Mouse (Mus musculus): ENCODE data around the gene Ckmt1.
"Not testable (repeated sequence)": the region's sequence is repeated elsewhere in the genome, so short reads cannot be mapped to it uniquely, and the experiment has no call there.

Ckmt1 gene

DNA sequence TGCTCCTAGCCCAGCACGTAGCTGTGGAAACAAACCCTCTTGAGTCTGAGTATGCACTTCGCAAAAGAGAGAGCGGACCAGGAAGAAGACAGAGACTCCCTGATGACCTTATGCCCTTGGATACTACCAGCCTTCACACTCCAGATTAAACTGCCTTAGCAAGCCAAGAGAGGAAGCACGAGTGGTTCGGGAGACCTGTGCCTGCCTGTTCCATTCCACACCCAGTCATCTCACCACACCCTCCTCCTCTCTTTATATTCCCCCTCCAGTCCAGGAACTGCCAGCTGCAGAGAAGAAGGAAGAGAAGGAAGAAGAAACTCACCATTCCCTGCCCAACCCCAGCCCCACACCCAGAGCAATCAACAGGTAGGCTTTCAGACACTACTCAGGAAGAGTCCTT lies at the start of gene Ckmt1:
Gene Ckmt1 (plus strand): TSS at position 221 of the 400 bp plus-strand sequence.
- ATAC-seq (ENCODE audit: insufficient number of reproducible peaks, low FRiP score, low TSS enrichment): no peak

DNA sequence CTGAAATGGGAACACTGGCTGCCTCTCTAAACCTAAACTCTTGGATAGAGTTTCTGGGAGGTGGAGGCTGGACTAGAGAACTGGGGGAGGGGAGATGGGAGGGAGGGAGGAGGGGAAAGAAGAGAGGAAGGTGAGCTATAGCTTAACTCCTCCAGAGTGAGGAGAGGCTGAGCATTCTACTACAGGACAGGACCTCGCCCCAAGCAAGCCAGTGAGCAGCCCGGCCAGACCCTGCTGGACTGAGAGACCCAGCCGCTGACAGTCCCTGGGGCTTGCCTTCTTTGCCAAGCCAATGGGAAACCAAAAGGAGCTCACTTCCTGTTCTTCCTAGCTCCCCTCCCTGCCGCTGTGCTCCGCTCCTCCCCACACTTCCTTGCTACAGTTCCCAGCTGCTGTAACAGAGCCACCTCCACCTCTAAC lies 48.5 kb upstream of the Ckmt1 start:
- no peak for ATAC-seq (ENCODE audit: insufficient number of reproducible peaks, low FRiP score, low TSS enrichment)

DNA sequence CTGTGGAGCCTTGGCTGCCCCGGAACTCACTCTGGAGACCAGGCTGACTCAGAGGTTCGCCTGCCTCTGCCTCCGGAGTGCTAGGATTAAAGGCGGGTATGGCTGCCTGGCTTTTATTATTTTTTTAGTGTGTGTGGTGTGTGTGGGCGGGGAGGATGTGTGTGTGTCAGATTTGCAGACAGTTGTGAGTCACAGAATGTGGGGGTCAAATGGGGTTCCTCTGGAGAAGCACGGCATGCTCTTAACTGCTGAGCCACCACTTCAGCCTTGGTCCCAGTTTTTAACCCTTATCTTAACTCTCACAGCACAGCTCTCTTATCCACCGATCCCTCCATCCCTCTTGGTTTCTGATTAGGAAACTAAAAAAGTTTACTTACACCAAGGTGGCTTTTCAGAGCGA lies 41.2 kb upstream of the Ckmt1 start:
- no peak for ATAC-seq (ENCODE audit: insufficient number of reproducible peaks, low FRiP score, low TSS enrichment)

DNA sequence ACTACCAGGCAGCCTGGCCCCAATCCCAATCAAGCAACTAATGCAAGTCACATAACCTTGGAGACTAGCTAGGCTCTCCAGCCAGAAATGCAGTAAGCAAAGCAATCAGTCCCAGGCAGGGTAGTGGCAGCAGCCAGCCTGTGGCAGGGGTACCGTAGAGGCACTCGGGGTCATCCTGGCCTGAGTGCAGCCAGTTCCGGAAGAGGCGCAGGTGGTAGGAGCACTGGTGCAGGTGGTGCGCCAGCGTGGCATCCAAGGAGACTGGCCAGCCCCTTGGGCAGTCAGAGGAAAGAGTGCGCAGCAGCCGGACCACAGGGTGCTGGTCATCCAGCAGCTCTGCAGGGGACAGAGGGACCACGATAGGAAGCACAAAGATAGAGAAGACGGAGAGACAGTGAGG lies 34.5 kb upstream of the Ckmt1 start:
- ATAC-seq (ENCODE audit: insufficient number of reproducible peaks, low FRiP score, low TSS enrichment): peak; percentile 91

DNA sequence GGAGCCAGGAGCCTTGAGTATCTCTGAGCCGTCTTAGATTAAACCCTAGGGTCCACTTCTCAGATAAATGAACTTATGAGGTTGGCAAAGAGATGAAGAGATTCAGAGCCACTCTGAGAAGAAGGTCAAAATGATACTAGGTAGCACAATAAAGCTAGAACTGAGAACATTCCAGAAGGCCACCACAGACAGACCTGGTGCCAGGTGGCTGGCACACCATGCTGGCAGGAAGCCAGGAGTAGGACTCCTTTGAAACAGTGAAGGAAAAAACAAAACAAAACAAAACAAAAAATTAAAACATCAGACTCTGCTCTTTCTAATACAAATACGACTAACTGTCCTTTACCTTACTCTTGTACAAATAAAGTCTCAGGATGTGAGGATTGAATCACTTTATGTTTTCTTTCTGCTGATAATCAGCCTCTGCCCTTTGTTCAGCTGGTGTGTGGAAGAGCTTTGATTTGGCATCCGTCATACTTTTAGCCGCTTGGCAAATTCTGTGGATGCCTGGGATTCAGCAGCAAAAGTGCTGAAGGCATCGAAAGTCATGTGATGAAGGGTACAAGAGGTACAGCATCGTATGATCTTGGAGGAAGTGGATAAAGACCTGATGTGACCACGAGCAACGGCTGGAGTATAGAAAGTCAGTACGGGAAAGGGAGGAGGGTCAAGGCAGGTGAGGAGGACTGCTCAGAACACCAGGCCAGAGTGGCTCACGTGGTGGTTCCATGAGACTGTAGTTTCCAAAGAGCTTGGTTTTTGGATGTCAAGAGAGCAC lies 33.6 kb upstream of the Ckmt1 start:
- ATAC-seq (ENCODE audit: insufficient number of reproducible peaks, low FRiP score, low TSS enrichment): peak; percentile 55; the same call in 1 of the 2 replicates

DNA sequence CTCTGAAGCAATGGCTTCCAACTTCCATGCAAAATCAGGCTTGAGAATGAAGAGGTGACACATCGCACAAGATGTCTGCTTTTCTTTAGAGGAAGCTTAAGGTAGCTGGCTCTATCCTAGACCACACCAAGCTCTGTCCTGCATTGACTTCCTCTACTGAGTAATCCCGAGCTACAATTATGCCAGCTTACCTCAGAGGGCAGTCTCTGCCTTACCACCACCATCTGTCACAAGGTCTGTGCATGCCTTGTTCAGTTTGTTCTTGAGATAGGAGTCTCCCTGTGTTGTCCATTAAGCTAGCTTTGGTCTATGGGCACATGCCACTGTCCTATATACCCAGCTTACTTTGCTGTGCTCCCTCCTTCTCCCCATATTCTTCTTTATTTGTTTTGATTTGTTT lies 28.0 kb upstream of the Ckmt1 start:
- ATAC-seq (ENCODE audit: insufficient number of reproducible peaks, low FRiP score, low TSS enrichment): peak; percentile 89

DNA sequence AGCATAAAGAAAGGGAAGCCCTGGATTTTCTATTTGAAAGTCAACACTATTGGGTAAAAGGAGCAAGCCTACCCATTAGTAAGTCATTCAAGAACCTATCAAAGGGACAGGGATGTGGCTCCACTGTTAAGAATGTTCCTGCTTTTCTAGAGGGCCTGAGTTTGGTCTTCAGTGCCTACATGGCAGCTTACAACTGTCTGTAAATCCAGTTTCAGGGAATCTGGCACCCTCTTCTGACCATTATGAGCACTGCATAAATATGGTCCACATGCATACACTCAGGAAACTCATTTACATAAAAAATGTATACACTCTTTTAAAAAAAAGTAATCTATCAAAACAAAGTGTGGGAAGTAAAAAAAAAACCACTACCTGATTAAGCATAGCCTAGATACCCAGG lies 18.5 kb upstream of the Ckmt1 start:
- ATAC-seq (ENCODE audit: insufficient number of reproducible peaks, low FRiP score, low TSS enrichment): no peak

DNA sequence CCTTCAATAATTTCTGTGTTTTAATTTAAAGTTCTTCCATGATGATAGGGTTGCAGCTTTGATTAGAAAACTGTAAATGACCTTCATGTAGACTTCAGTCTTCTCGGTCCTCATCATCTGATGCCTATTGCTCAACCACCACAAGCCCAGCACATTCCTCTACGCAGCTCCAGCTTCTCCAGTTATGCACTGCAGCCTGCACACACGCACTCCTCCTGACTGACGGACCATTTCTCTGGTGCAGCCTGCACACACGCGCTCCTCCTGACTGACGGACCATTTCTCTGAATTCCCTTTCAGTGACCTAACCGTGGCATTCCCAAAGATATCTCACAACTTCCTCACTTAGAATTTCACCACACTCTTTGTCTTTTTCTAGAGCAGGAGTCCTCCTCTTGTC lies 4.4 kb upstream of the Ckmt1 start:
- ATAC-seq (ENCODE audit: insufficient number of reproducible peaks, low FRiP score, low TSS enrichment): no peak

DNA sequence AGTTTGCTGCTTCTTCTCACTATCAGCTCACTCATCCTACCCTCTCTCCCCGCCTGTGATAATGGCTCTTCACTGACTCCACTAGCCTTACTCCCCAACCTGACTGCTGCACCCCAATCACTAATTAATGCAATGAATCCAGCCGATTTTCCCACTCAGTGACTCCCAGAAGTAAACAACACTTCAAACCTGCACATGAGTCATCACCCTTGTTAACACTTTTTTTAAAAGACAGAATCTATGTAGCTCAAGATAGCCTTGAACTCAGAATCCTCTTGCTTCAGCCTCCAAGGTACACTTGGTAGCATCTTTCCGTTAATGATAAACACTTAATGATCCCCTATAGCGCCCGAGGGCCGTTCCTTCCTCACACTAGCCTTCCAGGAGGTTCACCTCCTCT lies 3.1 kb upstream of the Ckmt1 start:
- ATAC-seq (ENCODE audit: insufficient number of reproducible peaks, low FRiP score, low TSS enrichment): no peak

DNA sequence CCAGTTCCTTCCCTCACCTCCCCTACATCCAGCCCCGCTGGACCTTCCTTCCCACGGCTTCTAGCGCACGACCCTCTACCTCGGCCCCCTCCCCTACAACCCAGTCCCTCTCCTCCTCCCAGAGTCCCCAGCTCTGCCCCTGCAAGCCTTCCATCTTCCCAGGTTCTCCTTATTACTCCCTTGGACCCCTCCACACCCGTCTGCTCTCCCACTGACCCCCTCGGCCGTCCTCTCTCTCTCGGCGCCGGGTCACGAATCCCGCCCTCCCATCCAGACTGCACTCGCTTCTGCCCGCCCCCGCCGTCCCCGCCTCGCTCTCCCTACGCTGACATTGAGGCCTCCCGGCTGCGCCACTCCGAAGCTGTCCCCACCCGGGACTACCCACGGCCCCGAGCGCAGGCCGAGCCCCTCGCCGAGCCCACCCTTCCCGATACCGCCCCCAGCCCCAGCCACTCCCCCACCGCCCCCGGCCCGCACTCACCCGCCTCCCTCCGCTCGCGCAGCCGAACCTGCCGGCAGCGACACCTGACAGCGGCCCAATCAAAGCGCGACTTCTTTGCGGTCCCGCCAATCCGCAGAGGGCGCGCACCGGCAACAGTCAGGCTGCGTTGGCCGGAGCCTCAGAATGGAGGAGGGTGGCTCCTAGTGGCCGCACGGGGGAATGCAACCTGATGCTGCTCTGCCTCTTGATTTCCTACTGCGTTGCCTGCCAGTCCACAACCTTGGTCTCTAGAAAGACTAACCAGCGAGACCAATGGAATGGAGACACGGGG lies 2.5 kb upstream of the Ckmt1 start, which contains the start of gene Ppip5k1:
Gene Ppip5k1 (minus strand): TSS at position 577 of the 773 bp plus-strand sequence.
- ATAC-seq (ENCODE audit: insufficient number of reproducible peaks, low FRiP score, low TSS enrichment): peak; percentile 87

DNA sequence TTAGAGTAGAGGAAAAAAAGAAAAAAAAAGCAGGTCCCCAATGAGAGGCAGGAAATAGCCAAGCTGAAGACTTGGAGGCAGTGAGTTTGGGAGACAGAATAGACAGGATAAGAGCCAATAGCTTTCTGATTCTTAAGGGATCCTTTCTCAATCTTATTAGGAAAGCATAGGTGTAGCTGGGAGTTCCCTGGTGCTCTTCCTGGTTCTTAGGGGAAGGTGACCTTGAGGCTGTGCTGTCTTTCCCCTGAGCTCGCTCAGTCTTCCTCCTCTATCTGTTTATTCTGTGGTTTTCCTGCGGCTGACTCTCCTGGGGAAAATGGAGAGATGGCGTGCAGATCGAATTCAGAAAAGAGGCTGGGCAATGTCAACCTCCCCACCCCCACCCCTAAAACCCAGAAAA lies 447 bp downstream of the Ckmt1 start:
- no peak for ATAC-seq (ENCODE audit: insufficient number of reproducible peaks, low FRiP score, low TSS enrichment)

DNA sequence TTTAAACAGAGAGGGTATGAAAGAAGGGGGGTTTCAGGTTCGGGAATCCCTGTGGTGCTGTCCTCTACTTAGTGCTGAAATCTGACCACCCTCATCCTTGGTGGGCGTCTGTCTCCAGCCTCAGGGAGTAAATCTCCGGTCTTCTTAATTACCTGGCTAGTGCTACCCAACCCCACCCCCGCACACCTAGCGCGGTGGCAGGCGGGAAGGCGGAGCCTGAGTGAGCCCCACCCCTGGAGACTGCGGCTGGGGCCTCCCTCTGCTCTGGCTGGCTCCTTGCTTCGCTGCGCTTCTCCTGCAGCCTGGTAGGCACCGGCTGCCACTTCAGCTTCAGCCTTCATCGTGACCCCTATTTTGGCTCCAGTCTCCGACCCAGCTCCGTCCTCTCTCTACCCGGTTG lies 867 bp downstream of the Ckmt1 start:
- peak; percentile 82 for ATAC-seq (ENCODE audit: insufficient number of reproducible peaks, low FRiP score, low TSS enrichment)

DNA sequence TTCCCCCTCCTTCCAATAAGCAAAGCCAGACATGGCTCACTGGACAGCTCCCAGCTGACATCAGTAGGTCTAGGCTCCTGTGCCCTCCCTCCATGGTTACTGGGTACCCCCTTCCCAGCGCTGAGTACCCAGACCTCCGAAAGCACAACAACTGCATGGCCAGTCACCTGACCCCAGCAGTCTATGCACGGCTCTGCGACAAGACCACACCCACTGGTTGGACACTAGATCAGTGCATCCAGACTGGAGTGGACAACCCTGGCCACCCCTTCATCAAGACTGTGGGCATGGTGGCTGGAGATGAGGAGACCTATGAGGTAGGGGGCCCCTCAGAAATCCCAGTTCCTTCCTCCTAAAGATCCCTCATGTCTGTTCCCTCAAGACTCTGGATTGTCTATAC lies 1.9 kb downstream of the Ckmt1 start:
- no peak for ATAC-seq (ENCODE audit: insufficient number of reproducible peaks, low FRiP score, low TSS enrichment)

DNA sequence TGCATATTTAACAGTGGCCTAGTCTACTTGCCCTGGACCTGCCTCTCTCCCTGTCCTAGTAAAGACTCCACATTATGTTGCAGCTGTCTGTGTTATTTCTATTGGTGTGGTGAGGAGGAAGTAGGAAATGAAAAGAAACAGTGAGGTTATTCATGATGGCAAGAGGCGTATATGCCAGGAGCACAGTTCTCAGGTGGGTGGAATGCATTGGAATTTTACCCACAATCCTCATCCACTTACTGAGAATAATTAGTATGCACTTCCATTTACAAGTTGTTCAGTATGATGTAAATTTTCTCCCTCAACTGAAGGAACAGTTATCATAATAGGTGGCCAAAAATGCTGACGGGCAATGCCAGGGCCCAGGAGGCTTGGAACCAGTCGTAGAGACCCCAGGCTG lies 6.1 kb downstream of the Ckmt1 start:
- ATAC-seq (ENCODE audit: insufficient number of reproducible peaks, low FRiP score, low TSS enrichment): no peak

DNA sequence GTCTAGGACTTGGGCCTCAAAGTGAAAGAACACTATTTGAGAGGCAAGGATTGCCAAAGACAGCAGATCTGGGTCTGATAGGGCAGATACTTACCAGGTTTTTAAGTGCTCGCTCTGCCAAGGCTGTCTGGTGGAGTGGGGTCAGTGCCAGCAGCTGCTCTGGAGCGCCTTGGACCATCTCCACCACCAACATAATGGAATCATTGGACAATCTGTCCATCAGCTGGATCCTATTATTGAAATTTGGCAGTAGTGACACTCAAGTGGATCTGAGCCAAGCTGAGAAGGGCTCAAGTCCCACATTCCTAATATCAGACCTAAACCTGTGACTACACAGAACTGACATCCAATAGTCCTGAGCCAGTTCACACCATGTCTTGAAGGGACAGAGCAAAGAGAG lies 11.3 kb downstream of the Ckmt1 start:
- no peak for ATAC-seq (ENCODE audit: insufficient number of reproducible peaks, low FRiP score, low TSS enrichment)

DNA sequence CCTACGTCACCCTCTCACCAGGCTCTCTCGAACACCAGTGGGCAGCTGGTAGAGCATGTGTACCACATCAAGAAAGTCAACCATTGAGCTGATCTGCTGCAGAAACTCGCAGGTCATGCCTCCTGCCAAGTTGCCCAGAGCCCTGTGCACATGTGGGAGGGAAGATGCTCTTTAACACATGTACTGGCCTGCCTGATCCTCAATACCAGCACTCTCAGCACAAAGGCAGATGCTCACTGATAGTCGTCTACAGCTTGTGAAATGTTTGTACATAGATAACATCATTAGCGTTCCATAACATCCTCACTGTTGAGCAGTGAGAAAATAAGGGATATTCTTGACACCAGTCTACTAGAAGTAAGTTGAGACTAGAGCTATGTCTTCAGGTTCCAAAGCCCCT lies 13.4 kb downstream of the Ckmt1 start:
- ATAC-seq (ENCODE audit: insufficient number of reproducible peaks, low FRiP score, low TSS enrichment): no peak

DNA sequence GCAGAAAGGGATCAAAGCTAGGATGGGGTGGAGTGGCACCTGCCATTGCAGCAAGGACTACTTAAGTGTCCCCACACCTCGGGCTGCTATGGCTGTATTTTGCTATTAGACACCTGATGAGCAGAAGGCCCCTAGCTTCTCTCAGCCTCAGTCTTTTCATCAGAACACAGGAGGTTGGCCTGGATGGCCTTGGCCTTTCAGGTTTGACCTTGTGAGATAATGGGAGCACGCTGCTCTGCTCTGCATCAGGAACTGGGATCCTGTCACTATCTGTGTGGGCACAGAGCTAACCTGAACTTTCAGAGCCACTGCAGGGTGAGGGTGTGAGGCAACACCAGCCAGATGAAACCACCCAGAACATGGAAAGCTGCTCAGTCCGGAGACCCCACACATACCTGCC lies 14.8 kb downstream of the Ckmt1 start:
- no peak for ATAC-seq (ENCODE audit: insufficient number of reproducible peaks, low FRiP score, low TSS enrichment)

DNA sequence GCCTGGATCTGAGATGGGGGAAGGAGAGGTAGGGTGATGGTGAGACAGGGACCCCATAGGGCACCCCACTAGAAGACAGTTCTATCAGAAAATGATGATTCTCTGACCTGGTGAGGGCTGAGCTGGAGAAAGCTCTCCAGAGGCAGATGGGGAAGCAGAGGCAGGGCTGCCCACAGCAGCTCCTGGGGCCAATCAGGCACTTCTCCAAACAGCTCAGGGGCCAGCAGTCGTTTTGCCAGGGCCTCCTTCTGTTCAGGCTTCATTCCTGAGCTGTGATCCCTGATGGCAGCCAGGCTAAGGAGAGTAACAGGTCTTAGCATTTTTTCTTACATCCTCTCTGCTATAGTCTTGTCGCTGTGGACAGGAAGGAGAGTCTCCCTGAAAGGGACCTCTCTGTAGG lies 17.3 kb downstream of the Ckmt1 start:
- no peak for ATAC-seq (ENCODE audit: insufficient number of reproducible peaks, low FRiP score, low TSS enrichment)

DNA sequence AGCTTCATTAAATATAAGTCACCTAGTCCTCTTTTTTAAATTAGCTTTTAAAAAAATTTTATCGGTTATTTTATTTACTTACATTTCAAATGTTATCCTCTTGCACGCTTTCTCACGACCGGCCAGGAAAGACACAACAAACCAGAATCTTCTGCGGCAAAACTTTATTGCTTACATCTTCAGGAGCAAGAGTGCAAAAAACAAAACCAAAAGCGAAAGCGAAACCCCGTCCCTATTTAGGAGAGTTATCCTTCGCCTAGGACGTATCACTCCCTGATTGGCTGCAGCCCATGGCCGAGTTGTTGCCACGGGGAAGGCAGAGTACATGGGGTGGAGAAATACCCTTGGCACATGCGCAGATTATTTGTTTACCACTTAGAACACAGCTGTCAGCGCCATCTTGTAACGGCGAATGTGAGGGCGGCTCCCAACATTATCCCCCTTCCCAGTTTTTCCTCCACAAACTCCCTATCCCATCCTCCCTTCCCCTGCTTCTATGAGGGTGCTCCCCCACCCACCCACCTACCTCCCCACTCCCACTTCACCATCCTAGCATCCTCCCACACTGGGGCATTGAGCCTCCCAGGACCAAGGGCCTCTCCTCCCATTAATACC lies 29.6 kb downstream of the Ckmt1 start, which contains the start of gene Strc:
Gene Strc (minus strand): TSS at position 208 of the 615 bp plus-strand sequence.
- not testable (repeated sequence) for ATAC-seq (ENCODE audit: insufficient number of reproducible peaks, low FRiP score, low TSS enrichment)

DNA sequence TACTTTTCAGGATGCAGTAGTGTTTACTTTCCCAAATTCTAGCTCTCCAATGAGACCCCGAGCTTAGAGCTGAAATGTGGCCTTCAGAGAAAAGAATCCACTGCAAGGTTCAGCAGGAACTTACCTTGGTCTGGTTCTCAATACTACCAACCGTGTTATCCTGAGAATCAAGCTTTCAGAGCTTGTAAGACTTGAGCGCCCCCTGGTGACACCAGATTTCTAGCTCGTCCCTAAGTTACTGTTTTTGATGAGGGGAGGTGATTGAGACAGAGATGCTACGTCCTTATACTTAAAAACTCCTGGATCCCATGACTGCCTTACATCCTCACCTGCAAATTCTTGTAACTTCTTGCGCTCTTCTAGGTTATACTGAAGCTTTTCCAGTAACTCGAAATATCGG lies 39.1 kb downstream of the Ckmt1 start:
- peak; percentile 45; the same call in 1 of the 2 replicates for ATAC-seq (ENCODE audit: insufficient number of reproducible peaks, low FRiP score, low TSS enrichment)

DNA sequence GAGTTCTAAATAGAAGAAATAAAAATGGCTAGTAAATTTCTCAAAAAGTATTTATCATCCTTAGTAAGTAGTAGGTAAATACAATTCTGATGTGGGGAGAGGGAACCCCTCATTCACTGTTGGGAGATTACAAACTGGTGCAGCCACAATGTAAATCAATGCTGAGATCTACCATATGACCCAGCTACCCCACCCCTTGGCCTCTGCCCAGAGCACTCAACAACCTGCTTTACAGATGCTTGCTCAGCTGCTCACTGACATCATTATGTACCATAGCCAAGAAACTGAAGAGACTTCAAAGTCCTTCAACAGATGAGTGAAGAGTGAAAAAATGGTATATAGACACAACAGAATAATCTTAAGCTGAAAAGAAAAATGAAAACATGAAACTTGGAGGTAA lies 45.8 kb downstream of the Ckmt1 start:
- no peak for ATAC-seq (ENCODE audit: insufficient number of reproducible peaks, low FRiP score, low TSS enrichment)
